In genomic region chr1:155218924-155219323, GRCm38 (mm10) we compare ENCODE assay signal across 8 mouse cellular contexts. TPM values are rescaled to one million over a fixed set of nuclear protein-coding genes. Genes with fewer than 3 reads are reported as not detected.
"Had no signal": no experiment of that assay in that cellular context is flagged by ENCODE, and none has a peak within 500 bp of the region (broad histone marks: within the 10 kb centered on the region; RNA-seq: fewer than 3 reads in every experiment).

No protein-coding gene starts in this region.

- H3K27ac ChIP-seq: kidney, postnatal 0 days; limb, embryonic 12.5 days; limb, embryonic 15.5 days; liver, embryonic 13.5 days; stomach, embryonic 15.5 days had no signal

- H3K9ac ChIP-seq: limb, embryonic 12.5 days; limb, embryonic 15.5 days; liver, embryonic 13.5 days; stomach, embryonic 15.5 days had no signal

- H3K9me3 ChIP-seq: limb, embryonic 12.5 days; limb, embryonic 15.5 days; liver, embryonic 13.5 days; stomach, embryonic 15.5 days had no signal

- H3K4me2 ChIP-seq: limb, embryonic 12.5 days; limb, embryonic 15.5 days; liver, embryonic 13.5 days; midbrain, embryonic 11.5 days; stomach, embryonic 15.5 days had no signal

- H3K4me3 ChIP-seq: limb, embryonic 12.5 days; limb, embryonic 15.5 days; liver, embryonic 13.5 days; stomach, embryonic 15.5 days had no signal

- H3K27me3 ChIP-seq: limb, embryonic 12.5 days; limb, embryonic 15.5 days; liver, embryonic 13.5 days; stomach, embryonic 15.5 days had no signal

- ATAC-seq: hindbrain, embryonic 16.5 days had no signal

- H3K36me3 ChIP-seq: liver, embryonic 13.5 days; stomach, embryonic 15.5 days had no signal

RNA-seq across cellular contexts. Expression of gene BC034090, which starts 25.3 kb away (rescaled TPM):
- total RNA-seq: megakaryocyte-erythroid progenitor cell, adult 5-6 weeks had no signal
